Mouse (Mus musculus): ENCODE measurements around the gene Zfp747. TPM values are rescaled to one million over a fixed set of nuclear protein-coding genes. Genes with fewer than 3 reads are reported as not detected.
"Not testable (repeated sequence)": the region's sequence is repeated elsewhere in the genome, so short reads cannot be mapped to it uniquely, and the experiment has no call there.

Zfp747 gene
- polyA plus RNA-seq (2015; fragmentation: Nextera tagmentation; extraction: Ambion mirVana): 8.7 and 9.3 TPM in 2 replicates

GRCm38 (mm10) chr7:127375271-127376245 lies at the start of gene Zfp747:
Gene Zfp747 (minus strand): TSS chr7:127376050.
- H3K27me3 ChIP-seq (replicated peaks; ENCODE audit: control insufficient read depth, insufficient read depth, low read length); H3K9me3 ChIP-seq (ENCODE audit: control insufficient read depth, low read length); H3K36me3 ChIP-seq (ENCODE audit: control insufficient read depth, insufficient read depth, low read length); H3K4me1 ChIP-seq (ENCODE audit: control insufficient read depth, insufficient read depth, low read depth, low read length): not testable (repeated sequence)
- Histone ChIP-seq H3K4me3 (ENCODE audit: low read length) (peak within 1 kb of the TSS; percentile 72), H3K9ac (ENCODE audit: low read depth, low read length) (peak within 1 kb of the TSS; percentile 80), H3K4me2 (ENCODE audit: low read length) (peak within 1 kb of the TSS; percentile 71), H3K27ac (ENCODE audit: low read depth, low read length) (peak within 1 kb of the TSS; percentile 79)
- WGBS: 3% methylated on average over 48 of the region's 49 CpGs
- ATAC-seq: peak; percentile 93

- ATAC-seq: no peak
- H3K27me3 ChIP-seq (replicated peaks; ENCODE audit: control insufficient read depth, insufficient read depth, low read length): peaks cover 4% of the 10 kb centered on the region
- H3K9ac ChIP-seq (ENCODE audit: low read depth, low read length): no peak overlapping the region
- no peak overlapping the region for H3K27ac ChIP-seq (ENCODE audit: low read depth, low read length)
- H3K9me3 ChIP-seq (ENCODE audit: control insufficient read depth, low read length): no peaks in the 10 kb centered on the region
- no peak overlapping the region for H3K4me2 ChIP-seq (ENCODE audit: low read length)
- H3K4me1 ChIP-seq (ENCODE audit: control insufficient read depth, insufficient read depth, low read depth, low read length): peaks cover 11% of the 10 kb centered on the region
- WGBS: 88% methylated on average over 3 of the region's 3 CpGs
- H3K36me3 ChIP-seq (ENCODE audit: control insufficient read depth, insufficient read depth, low read length): no peaks in the 10 kb centered on the region
- H3K4me3 ChIP-seq (ENCODE audit: low read length): no peak overlapping the region
These were observed 49.4 kb upstream of the Zfp747 start for GRCm38 (mm10) chr7:127425291-127425690.

DNA sequence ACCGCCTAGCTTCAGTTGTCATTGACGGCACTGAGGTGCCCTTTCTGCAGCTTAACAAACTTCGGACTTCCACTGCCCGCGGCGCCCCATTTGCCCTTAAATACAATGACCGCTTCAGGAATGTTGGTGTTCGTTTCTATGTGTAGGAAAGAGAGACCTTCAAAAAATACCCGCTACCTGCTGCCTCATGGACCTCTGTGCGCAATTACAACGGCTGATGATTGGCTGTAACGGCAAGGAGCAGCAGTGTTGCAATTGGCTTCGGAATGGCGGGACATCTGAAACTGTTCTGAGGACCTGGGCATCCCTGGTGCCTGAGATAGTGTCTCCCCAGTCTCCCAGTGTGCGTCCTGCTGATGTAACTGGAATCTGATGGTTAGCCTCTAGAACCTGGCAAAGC lies 46.4 kb upstream of the Zfp747 start:
- peak; percentile 87 for ATAC-seq
- WGBS: 2% methylated on average over 15 of the region's 15 CpGs
- Histone ChIP-seq H3K36me3 (ENCODE audit: control insufficient read depth, insufficient read depth, low read length) (no peaks in the 10 kb centered on the region), H3K4me3 (ENCODE audit: low read length) (peak overlapping the region; percentile 82), H3K27ac (ENCODE audit: low read depth, low read length) (peak overlapping the region; percentile 87), H3K27me3 (replicated peaks; ENCODE audit: control insufficient read depth, insufficient read depth, low read length) (peaks cover 4% of the 10 kb centered on the region), H3K9ac (ENCODE audit: low read depth, low read length) (peak overlapping the region; percentile 89), H3K9me3 (ENCODE audit: control insufficient read depth, low read length) (no peaks in the 10 kb centered on the region), H3K4me2 (ENCODE audit: low read length) (peak overlapping the region; percentile 87), H3K4me1 (ENCODE audit: control insufficient read depth, insufficient read depth, low read depth, low read length) (peaks cover 11% of the 10 kb centered on the region)

DNA sequence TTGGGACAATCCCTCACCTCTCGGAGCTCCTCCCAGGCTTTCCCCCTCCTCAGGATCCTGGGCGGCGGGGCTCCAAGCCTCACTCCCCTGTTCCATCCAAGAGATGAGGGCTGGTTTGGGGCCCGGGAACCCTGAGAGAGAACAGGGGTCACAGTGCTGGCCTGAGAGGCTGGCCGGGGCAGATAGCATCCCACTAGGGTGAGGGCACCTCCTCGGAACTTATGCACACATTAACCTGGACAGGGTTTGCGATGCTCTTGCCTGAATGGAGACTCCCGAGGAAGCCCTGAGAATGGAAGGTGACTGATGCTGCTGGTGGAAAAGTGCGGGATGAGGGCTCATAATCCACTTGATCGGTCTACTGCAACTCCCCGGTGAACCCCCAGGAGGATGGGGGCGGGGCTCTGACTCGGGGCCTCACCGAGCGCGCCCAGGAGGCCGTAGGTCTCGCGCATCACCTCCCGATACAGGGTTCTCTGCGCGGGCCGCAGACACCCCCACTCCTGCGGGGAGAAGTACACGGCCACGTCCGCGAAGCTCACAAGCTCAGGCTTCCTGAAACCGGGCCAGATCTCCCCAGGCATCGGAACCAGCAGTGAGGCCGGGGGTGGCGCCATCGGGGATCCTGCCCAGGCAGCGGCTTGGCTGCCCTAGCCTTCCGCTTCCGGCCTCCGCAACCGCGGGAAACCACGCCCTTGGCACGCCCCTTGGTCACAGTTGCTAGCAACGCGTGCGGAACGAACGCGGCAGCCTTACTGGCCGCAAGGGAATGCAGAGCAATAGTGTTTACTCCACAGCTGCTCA lies 45.7 kb upstream of the Zfp747 start, which contains the start of gene Zfp688:
TSS of gene Zfp688 (minus strand) at position 681 of the 804 bp plus-strand sequence.
- peaks cover 11% of the 10 kb centered on the region for H3K4me1 ChIP-seq (ENCODE audit: control insufficient read depth, insufficient read depth, low read depth, low read length)
- ATAC-seq: peak; percentile 97
- H3K9me3 ChIP-seq (ENCODE audit: control insufficient read depth, low read length): no peaks in the 10 kb centered on the region
- H3K9ac ChIP-seq (ENCODE audit: low read depth, low read length): peak within 1 kb of the TSS; percentile 89
- peaks cover 4% of the 10 kb centered on the region for H3K27me3 ChIP-seq (replicated peaks; ENCODE audit: control insufficient read depth, insufficient read depth, low read length)
- peak within 1 kb of the TSS; percentile 87 for H3K27ac ChIP-seq (ENCODE audit: low read depth, low read length)
- peak within 1 kb of the TSS; percentile 82 for H3K4me3 ChIP-seq (ENCODE audit: low read length)
- H3K36me3 ChIP-seq (ENCODE audit: control insufficient read depth, insufficient read depth, low read length): no peaks in the 10 kb centered on the region
- peak within 1 kb of the TSS; percentile 87 for H3K4me2 ChIP-seq (ENCODE audit: low read length)
- WGBS: under 1% methylated on average over 48 of the region's 48 CpGs

DNA sequence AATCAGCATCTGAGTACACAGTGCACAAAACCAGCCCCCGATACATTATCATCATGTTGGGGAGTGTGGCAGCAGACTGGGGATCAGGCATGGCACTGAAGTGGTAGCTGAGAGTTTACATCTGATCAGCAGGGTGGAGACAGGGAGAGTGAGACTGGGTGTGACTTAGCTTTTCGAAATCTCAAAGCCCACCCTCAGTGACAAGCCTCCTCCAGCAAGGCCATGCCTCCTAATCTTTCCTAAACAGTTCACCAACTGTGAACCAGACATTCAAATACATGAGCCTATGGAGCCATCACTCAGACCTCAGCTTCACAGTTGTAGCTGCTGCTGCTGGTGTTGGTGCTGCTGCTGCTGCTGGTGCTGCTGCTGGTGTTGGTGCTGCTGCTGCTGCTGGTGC lies 35.6 kb upstream of the Zfp747 start:
- WGBS: 81% methylated on average over 2 of the region's 2 CpGs
- no peak overlapping the region for H3K4me2 ChIP-seq (ENCODE audit: low read length)

DNA sequence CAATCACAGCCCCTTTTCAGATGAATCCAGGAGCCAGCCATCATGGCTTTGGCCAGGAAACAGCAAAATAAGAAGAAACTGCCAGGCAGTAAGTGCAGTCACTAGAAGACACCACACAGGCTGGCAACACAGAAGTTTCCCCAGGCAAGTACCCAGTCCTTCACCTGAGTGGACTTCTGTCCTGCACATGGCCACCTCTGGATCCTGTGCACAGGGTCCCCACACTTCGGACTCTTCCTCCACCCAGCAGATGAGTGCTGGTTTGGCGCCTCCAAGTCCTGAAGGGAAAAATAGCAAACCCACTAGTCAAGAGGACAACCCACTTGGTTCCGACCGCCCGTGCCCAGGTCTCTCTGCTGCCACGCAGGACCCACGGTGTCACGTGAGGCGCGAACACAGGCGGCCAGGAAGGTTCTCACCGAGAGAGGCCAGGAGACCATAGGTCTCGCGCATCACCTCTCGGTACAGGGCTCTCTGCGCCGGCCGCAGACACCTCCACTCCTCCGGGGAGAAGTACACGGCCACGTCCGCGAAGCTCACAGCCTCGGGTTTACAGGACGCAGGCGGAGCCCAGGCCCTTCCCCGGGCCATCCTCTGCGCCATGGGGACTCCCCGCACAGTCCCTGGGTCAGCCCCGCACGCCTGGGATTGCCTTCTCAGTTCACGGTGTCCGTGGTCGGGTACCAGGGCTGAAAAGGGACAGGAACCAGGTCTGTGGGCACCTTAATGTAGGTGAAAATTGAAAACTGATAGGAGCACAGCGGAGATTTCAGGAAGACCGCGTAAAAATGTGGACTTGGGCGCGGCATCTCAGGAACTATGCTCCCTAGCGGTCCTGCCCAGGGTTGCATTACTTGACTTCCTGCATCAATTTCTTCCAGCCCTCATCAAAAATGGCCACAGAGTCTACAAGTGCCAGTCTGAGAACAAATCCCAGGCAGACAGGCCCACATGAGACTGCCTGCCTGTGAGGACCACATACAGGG lies 30.4 kb upstream of the Zfp747 start, which contains the start of gene Zfp764:
TSS of gene Zfp764 (minus strand) at position 821 of the 986 bp plus-strand sequence.
- H3K9ac ChIP-seq (ENCODE audit: low read depth, low read length): peak within 1 kb of the TSS; percentile 77
- 5% methylated on average over 40 of the region's 40 CpGs for WGBS
- H3K27me3 ChIP-seq (replicated peaks; ENCODE audit: control insufficient read depth, insufficient read depth, low read length); H3K36me3 ChIP-seq (ENCODE audit: control insufficient read depth, insufficient read depth, low read length); H3K9me3 ChIP-seq (ENCODE audit: control insufficient read depth, low read length); H3K4me1 ChIP-seq (ENCODE audit: control insufficient read depth, insufficient read depth, low read depth, low read length): not testable (repeated sequence)
- H3K27ac ChIP-seq (ENCODE audit: low read depth, low read length): peak within 1 kb of the TSS; percentile 71
- peak within 1 kb of the TSS; percentile 50 for H3K4me3 ChIP-seq (ENCODE audit: low read length)
- H3K4me2 ChIP-seq (ENCODE audit: low read length): peak within 1 kb of the TSS; percentile 92
- peak; percentile 90 for ATAC-seq

More for the DNA sequence above, 35.6 kb upstream of the Zfp747 start:
- Histone ChIP-seq H3K4me3 (ENCODE audit: low read length) (no peak overlapping the region), H3K27me3 (replicated peaks; ENCODE audit: control insufficient read depth, insufficient read depth, low read length) (no peaks in the 10 kb centered on the region), H3K9ac (ENCODE audit: low read depth, low read length) (no peak overlapping the region), H3K36me3 (ENCODE audit: control insufficient read depth, insufficient read depth, low read length) (no peaks in the 10 kb centered on the region), H3K4me1 (ENCODE audit: control insufficient read depth, insufficient read depth, low read depth, low read length) (no peaks in the 10 kb centered on the region), H3K9me3 (ENCODE audit: control insufficient read depth, low read length) (no peaks in the 10 kb centered on the region), H3K27ac (ENCODE audit: low read depth, low read length) (no peak overlapping the region)
- ATAC-seq: no peak

GRCm38 (mm10) chr7:127404101-127404500 lies 28.3 kb upstream of the Zfp747 start:
- H3K4me3 ChIP-seq (ENCODE audit: low read length); H3K27me3 ChIP-seq (replicated peaks; ENCODE audit: control insufficient read depth, insufficient read depth, low read length); H3K9me3 ChIP-seq (ENCODE audit: control insufficient read depth, low read length); H3K4me1 ChIP-seq (ENCODE audit: control insufficient read depth, insufficient read depth, low read depth, low read length); H3K4me2 ChIP-seq (ENCODE audit: low read length); ATAC-seq; H3K27ac ChIP-seq (ENCODE audit: low read depth, low read length); H3K36me3 ChIP-seq (ENCODE audit: control insufficient read depth, insufficient read depth, low read length); H3K9ac ChIP-seq (ENCODE audit: low read depth, low read length): not testable (repeated sequence)
- 97% methylated on average over 6 of the region's 6 CpGs for WGBS

DNA sequence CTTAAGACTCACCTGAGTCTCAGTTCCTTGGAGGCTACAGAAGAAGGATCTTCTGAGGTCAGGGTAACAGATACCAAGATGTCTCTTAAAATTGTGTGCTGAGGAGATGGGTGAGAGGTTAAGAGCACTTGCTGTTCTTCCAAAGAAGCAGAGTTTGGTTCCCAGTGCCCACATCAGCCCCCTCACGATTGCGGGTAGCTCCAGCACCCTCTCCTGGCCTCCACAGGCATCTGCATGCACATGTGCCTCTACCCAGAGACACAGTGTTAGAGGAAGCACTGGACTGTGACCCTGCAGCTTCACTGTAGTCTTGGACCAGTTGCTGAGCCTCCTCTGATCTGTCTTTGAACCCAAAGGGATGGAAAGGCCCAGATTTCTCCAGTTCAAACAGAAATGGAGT lies 27.1 kb upstream of the Zfp747 start:
- Histone ChIP-seq H3K9ac (ENCODE audit: low read depth, low read length) (no peak overlapping the region), H3K4me3 (ENCODE audit: low read length) (no peak overlapping the region), H3K9me3 (ENCODE audit: control insufficient read depth, low read length) (no peaks in the 10 kb centered on the region), H3K4me1 (ENCODE audit: control insufficient read depth, insufficient read depth, low read depth, low read length) (no peaks in the 10 kb centered on the region), H3K4me2 (ENCODE audit: low read length) (no peak overlapping the region), H3K36me3 (ENCODE audit: control insufficient read depth, insufficient read depth, low read length) (no peaks in the 10 kb centered on the region), H3K27ac (ENCODE audit: low read depth, low read length) (no peak overlapping the region), H3K27me3 (replicated peaks; ENCODE audit: control insufficient read depth, insufficient read depth, low read length) (no peaks in the 10 kb centered on the region)
- WGBS: 80% methylated on average over 2 of the region's 2 CpGs
- no peak for ATAC-seq
